Mouse (Mus musculus): Measurements from ENCODE around the gene Acss3. TPM values are rescaled to one million over a fixed set of nuclear protein-coding genes. Genes with fewer than 3 reads are reported as not detected.

Gene Acss3
- 0.08 TPM for polyA plus RNA-seq (2012; fragmentation: generic; extraction: Trizol)
- long read RNA-seq, experiment 1, partial matches to known transcripts: 0 of 1 reads
- long read RNA-seq, experiment 1, other reads (novel, unspliced or antisense): 0 of 1 reads
- long read RNA-seq, experiment 2: 0 reads

DNA sequence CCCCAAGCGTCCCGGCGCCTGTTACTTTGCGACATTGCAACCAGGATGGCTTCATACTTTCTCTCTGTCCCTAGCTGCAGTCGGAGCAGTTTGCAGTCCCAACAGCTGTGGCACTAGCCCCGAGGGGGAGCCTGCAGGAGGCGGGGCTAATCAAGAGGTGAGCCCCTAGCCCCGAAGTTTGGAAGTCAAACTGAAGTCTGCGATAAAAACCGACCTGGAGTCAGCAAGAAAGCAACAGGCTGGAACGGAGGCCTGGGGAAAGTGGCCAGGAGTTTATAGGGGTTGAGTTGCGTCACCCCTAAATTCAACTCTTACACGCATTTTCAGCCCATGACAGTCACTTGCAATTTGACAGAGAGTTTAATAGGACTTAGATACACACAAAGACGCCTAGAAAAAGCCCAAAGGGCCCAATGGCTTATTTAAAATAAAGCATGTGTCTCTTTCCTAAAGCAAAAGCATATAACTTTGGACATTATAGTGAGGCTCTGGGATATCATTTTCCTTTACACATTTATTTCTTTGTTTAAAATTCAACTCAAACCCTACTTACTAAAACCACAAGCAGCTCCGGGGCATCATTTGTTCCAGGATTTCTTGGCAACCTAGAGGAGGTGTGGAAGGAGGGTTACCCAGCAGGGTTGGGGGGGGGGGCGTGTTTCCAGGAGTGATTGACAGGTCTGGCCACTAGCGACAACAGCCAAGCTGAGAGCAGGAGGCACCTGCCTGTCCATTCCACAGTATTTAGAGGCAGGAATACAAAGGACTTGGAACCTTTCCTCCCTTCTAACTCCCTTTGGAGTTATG lies at the start of gene Acss3:
Gene Acss3, minus strand, starts transcription at position 140 of the 807 bp plus-strand sequence.
- H3K36me3 ChIP-seq (ENCODE audit: control insufficient read depth, insufficient read depth): no peaks in the 10 kb centered on the region
- H3K27me3 ChIP-seq (ENCODE audit: control insufficient read depth, insufficient read depth, insufficient read length): no peaks in the 10 kb centered on the region
- no peak within 1 kb of the TSS for H3K4me3 ChIP-seq (ENCODE audit: insufficient read depth, poor library complexity, severe bottlenecking)
- TF ChIP-seq MAX (IDR thresholded peaks at IDR 0.05) (no peak), USF1 (IDR thresholded peaks at IDR 0.05; ENCODE audit: low read depth) (no peak), FOSL1 (IDR thresholded peaks at IDR 0.05; ENCODE audit: insufficient read depth, low read length, poor library complexity, severe bottlenecking) (no peak), MYOG (IDR thresholded peaks at IDR 0.05; ENCODE audit: control insufficient read depth, extremely low read depth, insufficient read length) (no peak), MYOD1 (IDR thresholded peaks at IDR 0.05; ENCODE audit: control insufficient read depth, insufficient read length, low read depth) (no peak), CTCF (IDR thresholded peaks at IDR 0.05; ENCODE audit: control insufficient read depth, insufficient read depth, insufficient read length) (no peak), CEBPB (IDR thresholded peaks at IDR 0.05; ENCODE audit: low read depth) (no peak)
- H3K79me2 ChIP-seq (ENCODE audit: control insufficient read depth, insufficient read depth): no peaks in the 10 kb centered on the region
- H3K79me3 ChIP-seq (ENCODE audit: low read depth): no peaks in the 10 kb centered on the region
- peak within 1 kb of the TSS; percentile 43 for H3ac ChIP-seq (ENCODE audit: control insufficient read depth, insufficient read length, low read depth)

DNA sequence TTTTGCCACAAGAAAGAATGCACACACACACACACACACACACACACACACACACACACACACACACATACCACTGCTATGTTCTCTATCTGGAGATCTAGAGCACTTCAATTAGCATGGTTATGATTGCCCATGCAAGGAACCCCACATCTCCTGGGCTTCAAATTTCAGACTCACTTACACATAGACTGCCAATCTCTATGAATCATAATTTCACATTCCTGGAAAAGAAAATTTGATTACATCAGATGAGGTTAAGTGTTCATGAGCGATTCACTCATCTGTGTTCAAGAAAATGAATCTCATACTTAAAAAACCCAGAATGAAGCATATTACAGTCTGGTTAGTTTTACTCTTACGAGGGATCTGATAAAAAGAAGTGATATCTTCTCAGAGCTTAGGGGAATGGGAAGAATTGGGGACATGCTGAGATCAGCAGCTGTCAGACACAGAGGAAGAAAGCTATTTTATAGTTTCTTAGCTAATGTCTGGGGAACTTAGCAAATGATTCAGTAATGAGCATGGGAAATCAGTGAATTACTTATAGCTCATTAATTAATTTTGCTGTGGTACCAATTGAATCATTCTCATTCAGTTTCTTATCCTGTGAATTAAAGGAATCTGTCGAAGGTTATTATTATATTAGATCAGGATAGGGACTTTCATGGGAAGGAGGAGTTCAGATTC lies 48.7 kb upstream of the Acss3 start:
- H3K36me3 ChIP-seq (ENCODE audit: control insufficient read depth, insufficient read depth): no peaks in the 10 kb centered on the region
- TF ChIP-seq CEBPB (IDR thresholded peaks at IDR 0.05; ENCODE audit: low read depth) (no peak), FOSL1 (IDR thresholded peaks at IDR 0.05; ENCODE audit: insufficient read depth, low read length, poor library complexity, severe bottlenecking) (no peak), USF1 (IDR thresholded peaks at IDR 0.05; ENCODE audit: low read depth) (no peak), MAX (IDR thresholded peaks at IDR 0.05) (no peak), MYOD1 (IDR thresholded peaks at IDR 0.05; ENCODE audit: control insufficient read depth, insufficient read length, low read depth) (no peak), CTCF (IDR thresholded peaks at IDR 0.05; ENCODE audit: control insufficient read depth, insufficient read depth, insufficient read length) (no peak), MYOG (IDR thresholded peaks at IDR 0.05; ENCODE audit: control insufficient read depth, extremely low read depth, insufficient read length) (no peak)
- no peak overlapping the region for H3K4me3 ChIP-seq (ENCODE audit: insufficient read depth, poor library complexity, severe bottlenecking)
- no peaks in the 10 kb centered on the region for H3K79me2 ChIP-seq (ENCODE audit: control insufficient read depth, insufficient read depth)
- H3K79me3 ChIP-seq (ENCODE audit: low read depth): no peaks in the 10 kb centered on the region
- no peaks in the 10 kb centered on the region for H3K27me3 ChIP-seq (ENCODE audit: control insufficient read depth, insufficient read depth, insufficient read length)
- no peak overlapping the region for H3ac ChIP-seq (ENCODE audit: control insufficient read depth, insufficient read length, low read depth)

DNA sequence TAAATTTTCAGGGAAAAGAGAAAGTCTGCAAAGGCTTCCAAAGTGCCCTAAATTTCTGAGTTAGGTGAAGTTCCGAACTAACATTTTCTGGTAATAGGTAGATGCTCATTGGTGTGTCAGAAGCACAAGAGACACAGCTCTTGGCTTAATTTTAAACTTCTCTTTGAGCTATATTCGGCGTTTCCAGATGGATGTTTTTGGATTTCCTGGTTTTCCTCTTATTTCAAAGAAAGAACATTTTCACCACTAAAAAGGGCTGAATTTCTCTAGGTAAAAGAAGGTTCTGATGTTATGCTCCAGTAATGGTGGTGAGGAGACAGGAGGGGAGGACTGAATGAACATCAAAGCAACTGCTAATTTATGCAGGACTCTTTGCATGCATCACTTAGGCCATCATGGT lies 43.0 kb upstream of the Acss3 start:
- no peak overlapping the region for H3ac ChIP-seq (ENCODE audit: control insufficient read depth, insufficient read length, low read depth)
- H3K79me2 ChIP-seq (ENCODE audit: control insufficient read depth, insufficient read depth): no peaks in the 10 kb centered on the region
- H3K4me3 ChIP-seq (ENCODE audit: insufficient read depth, poor library complexity, severe bottlenecking): no peak overlapping the region
- TF ChIP-seq CEBPB (IDR thresholded peaks at IDR 0.05; ENCODE audit: low read depth) (no peak), MAX (IDR thresholded peaks at IDR 0.05) (no peak), FOSL1 (IDR thresholded peaks at IDR 0.05; ENCODE audit: insufficient read depth, low read length, poor library complexity, severe bottlenecking) (no peak), USF1 (IDR thresholded peaks at IDR 0.05; ENCODE audit: low read depth) (no peak), MYOD1 (IDR thresholded peaks at IDR 0.05; ENCODE audit: control insufficient read depth, insufficient read length, low read depth) (no peak), CTCF (IDR thresholded peaks at IDR 0.05; ENCODE audit: control insufficient read depth, insufficient read depth, insufficient read length) (no peak), MYOG (IDR thresholded peaks at IDR 0.05; ENCODE audit: control insufficient read depth, extremely low read depth, insufficient read length) (no peak)
- H3K79me3 ChIP-seq (ENCODE audit: low read depth): no peaks in the 10 kb centered on the region
- H3K36me3 ChIP-seq (ENCODE audit: control insufficient read depth, insufficient read depth): no peaks in the 10 kb centered on the region
- H3K27me3 ChIP-seq (ENCODE audit: control insufficient read depth, insufficient read depth, insufficient read length): no peaks in the 10 kb centered on the region

DNA sequence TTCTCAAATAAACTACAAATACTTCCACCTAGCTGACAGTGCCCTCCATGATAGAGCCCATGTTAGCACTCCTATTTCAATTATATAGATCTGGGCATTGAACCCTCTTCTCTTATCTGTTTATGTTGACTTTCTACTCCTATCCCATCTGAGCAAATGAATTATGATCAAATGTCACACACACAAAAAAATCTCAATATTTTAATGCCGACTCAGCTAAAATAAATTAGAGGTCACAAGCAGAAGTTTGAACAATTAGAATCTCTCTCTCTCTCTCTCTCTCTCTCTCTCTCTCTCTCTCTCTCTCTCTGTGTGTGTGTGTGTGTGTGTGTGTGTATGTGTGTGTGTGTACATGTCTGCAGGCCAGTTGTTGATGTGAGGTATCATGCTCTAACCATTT lies 25.3 kb upstream of the Acss3 start:
- no peaks in the 10 kb centered on the region for H3K79me2 ChIP-seq (ENCODE audit: control insufficient read depth, insufficient read depth)
- no peak overlapping the region for H3K4me3 ChIP-seq (ENCODE audit: insufficient read depth, poor library complexity, severe bottlenecking)
- no peaks in the 10 kb centered on the region for H3K36me3 ChIP-seq (ENCODE audit: control insufficient read depth, insufficient read depth)
- TF ChIP-seq MYOG (IDR thresholded peaks at IDR 0.05; ENCODE audit: control insufficient read depth, extremely low read depth, insufficient read length) (no peak), USF1 (IDR thresholded peaks at IDR 0.05; ENCODE audit: low read depth) (no peak), FOSL1 (IDR thresholded peaks at IDR 0.05; ENCODE audit: insufficient read depth, low read length, poor library complexity, severe bottlenecking) (no peak), CEBPB (IDR thresholded peaks at IDR 0.05; ENCODE audit: low read depth) (no peak), MAX (IDR thresholded peaks at IDR 0.05) (no peak), CTCF (IDR thresholded peaks at IDR 0.05; ENCODE audit: control insufficient read depth, insufficient read depth, insufficient read length) (no peak), MYOD1 (IDR thresholded peaks at IDR 0.05; ENCODE audit: control insufficient read depth, insufficient read length, low read depth) (no peak)
- no peaks in the 10 kb centered on the region for H3K27me3 ChIP-seq (ENCODE audit: control insufficient read depth, insufficient read depth, insufficient read length)
- H3K79me3 ChIP-seq (ENCODE audit: low read depth): no peaks in the 10 kb centered on the region
- H3ac ChIP-seq (ENCODE audit: control insufficient read depth, insufficient read length, low read depth): no peak overlapping the region

DNA sequence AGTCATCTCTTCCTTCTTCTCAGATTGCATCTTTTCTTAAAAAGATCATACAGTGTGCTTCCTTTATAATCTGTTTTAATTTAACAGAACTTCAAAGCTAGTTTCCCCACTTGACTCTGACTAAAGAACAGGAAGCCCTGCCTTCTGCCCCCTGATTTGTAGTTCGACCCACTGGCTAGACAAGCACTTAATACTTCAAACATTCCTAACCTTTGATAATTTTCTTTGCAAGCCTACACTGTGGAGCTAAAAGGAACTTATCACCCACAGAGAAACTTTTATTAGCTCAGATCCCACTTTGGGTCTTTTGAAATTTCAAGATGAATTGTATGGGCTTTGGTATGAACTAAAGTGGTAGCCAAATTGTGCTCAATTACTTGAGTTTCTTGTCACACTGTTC lies 20.5 kb upstream of the Acss3 start:
- Histone ChIP-seq H3K36me3 (ENCODE audit: control insufficient read depth, insufficient read depth) (no peaks in the 10 kb centered on the region), H3ac (ENCODE audit: control insufficient read depth, insufficient read length, low read depth) (no peak overlapping the region), H3K27me3 (ENCODE audit: control insufficient read depth, insufficient read depth, insufficient read length) (no peaks in the 10 kb centered on the region), H3K4me3 (ENCODE audit: insufficient read depth, poor library complexity, severe bottlenecking) (no peak overlapping the region), H3K79me3 (ENCODE audit: low read depth) (no peaks in the 10 kb centered on the region), H3K79me2 (ENCODE audit: control insufficient read depth, insufficient read depth) (no peaks in the 10 kb centered on the region)
- TF ChIP-seq MYOG (IDR thresholded peaks at IDR 0.05; ENCODE audit: control insufficient read depth, extremely low read depth, insufficient read length) (no peak), CEBPB (IDR thresholded peaks at IDR 0.05; ENCODE audit: low read depth) (no peak), USF1 (IDR thresholded peaks at IDR 0.05; ENCODE audit: low read depth) (no peak), MYOD1 (IDR thresholded peaks at IDR 0.05; ENCODE audit: control insufficient read depth, insufficient read length, low read depth) (no peak), CTCF (IDR thresholded peaks at IDR 0.05; ENCODE audit: control insufficient read depth, insufficient read depth, insufficient read length) (no peak), FOSL1 (IDR thresholded peaks at IDR 0.05; ENCODE audit: insufficient read depth, low read length, poor library complexity, severe bottlenecking) (no peak), MAX (IDR thresholded peaks at IDR 0.05) (no peak)

Measured in C2C12 (cell line).